Mouse (Mus musculus) liver, embryonic 14.5 days (tissue): Measurements from ENCODE around the gene Hoxa2.

Source experiments
- CTCF ChIP-seq: IDR thresholded peaks from 2 replicates; pipeline ENCODE4 v1.5.1; 2016; ENCODE audit warnings: antibody characterized with exemption, low read depth, control low read depth
- EP300 ChIP-seq: IDR thresholded peaks from 2 replicates; pipeline ENCODE4 v1.6.1; 2016; ENCODE audit warnings: antibody characterized with exemption, low read depth

GRCm38 (mm10) chr6:52164626-52165440 is at the start of gene Hoxa2:
- TF ChIP-seq CTCF (no peak), EP300 (no peak)
